Mouse (Mus musculus) stomach, postnatal 0 days (tissue): ENCODE measurements around the gene Myo1c.

Experiments
- CTCF ChIP-seq: IDR thresholded peaks from 2 replicates; pipeline ENCODE4 v1.5.1; 2016; ENCODE audit warnings: antibody characterized with exemption, low read depth, mild to moderate bottlenecking, moderate library complexity
- EP300 ChIP-seq: optimal IDR thresholded peaks from 2 replicates; pipeline ENCODE3; 2016; ENCODE audit warnings: antibody characterized with exemption

DNA sequence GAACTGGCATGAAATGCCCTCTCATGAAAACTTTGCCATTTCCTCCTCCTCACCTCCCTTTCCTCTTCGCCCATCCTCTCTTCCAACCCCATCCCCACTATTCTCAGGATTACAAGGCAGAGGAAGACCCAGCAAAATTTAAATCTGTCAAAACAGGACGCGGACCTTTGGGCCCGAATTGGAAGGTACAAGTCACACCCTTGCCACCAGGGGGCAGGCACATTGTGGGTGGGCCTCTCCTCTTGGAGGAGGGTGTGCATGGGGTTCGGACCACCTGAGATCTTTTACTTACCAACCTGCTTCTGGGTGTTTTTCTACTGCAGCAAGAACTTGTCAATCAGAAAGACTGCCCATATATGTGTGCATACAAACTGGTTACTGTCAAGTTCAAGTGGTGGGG is 31.2 kb upstream of the Myo1c start:
- peak; percentile 67 for TF ChIP-seq CTCF
- no peak for TF ChIP-seq EP300
